Mouse (Mus musculus): Measurements from ENCODE around the gene Kif16b. TPM values are rescaled to one million over a fixed set of nuclear protein-coding genes. Genes with fewer than 3 reads are reported as not detected.
A peak's percentile ranks its signal among the peaks of the same experiment; 100 is the strongest.

The Kif16b gene
- total RNA-seq, 2 experiments from 2014 or later: 33.3 to 46.1 TPM

DNA sequence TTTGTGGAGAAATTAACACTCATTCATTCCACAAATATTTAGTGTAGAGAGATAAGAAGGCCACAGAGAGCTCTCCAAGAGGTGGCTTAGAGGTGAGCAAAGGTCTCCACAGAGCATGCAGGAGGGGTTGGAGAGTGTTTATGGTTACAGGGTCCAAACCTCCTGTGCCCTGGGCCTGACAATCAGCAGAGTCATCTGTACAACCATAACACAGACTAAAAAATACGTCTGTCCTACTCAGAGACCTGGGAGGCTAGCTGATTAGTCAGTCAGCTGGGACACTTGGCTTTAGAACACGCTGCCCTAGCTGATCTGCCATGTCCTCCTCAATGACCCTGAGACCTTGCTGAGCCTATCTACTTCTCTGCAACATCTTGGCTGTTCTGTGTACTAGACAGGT lies 24.7 kb downstream of the Kif16b start:
- DNase-seq (ENCODE audit: low spot score): no peak

DNA sequence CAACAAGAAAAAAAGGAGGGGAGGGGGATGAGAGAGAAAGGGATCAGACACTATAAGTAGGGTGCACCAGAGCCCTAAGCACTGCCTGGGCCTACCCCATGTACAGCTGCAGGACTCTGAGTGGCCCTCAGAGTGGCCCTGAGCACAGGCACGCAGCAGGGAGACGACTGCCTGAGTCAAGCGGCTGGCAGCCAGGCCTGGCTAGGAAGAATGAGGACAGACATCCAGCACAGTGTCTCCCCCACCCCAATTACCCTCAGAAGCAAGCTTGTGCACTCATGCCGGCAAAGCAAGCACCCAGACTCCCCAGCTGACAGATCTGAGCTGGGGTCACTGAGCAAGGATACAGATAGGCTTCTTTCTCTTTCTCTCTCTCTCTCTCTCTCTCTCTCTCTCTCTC lies 25.4 kb downstream of the Kif16b start:
- DNase-seq (ENCODE audit: low spot score): no peak

DNA sequence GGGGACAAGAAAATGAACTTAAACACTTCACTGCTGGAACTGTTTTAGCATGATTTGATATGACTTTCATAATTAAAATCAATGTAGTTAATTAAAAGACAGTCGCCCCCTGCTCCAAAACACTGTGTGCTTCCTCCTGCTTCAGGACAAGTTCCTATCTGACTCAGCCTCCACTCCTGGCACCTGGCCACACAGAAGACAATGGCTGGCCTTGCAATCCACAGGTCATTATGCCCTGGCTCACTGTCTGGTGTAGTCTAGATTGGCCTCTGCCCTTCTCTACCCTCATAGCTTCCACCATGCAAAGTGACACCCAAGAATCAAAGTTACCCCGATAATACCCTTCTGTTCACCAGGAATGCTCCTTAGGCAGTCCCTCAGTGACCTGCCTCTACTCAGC lies 26.8 kb downstream of the Kif16b start:
- no peak for DNase-seq (ENCODE audit: low spot score)

DNA sequence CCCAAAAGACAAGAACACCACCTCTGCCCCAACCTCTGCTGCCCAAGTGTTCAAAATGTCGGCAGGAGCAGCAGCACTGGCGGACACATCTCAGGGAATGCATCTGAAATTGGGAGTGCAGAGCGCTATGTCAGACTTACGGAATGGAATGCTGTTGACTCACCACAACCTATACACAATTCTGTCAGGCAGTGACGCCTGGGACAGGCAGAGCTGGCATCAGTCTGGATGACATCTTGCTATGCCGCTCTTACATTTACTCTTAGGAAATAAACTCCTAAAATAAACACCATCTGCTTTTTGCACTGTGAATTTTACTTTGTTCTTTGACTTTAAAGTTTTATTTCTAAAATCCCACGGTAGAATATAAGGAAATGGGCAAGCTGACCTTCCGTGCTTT lies 31.3 kb downstream of the Kif16b start:
- DNase-seq (ENCODE audit: low spot score): no peak

DNA sequence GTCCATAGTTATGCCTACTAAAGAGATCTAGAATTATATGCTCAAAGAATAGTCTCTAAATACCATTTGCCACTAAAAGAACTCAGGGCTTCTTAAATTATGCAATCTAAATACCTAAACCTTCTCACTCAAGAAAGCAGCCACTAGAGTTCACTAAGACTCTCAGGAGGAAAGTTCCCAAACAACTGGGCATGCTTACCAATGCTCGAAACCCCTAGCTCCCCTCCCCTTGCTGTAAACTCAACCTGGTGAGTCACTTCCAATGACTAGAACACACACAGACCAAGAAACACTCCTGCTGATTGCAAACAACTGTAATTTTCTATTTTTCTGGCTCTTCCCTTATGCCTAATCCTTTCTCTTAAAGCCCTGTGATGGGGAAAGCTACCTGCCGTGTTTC lies 33.9 kb downstream of the Kif16b start:
- no peak for DNase-seq (ENCODE audit: low spot score)

DNA sequence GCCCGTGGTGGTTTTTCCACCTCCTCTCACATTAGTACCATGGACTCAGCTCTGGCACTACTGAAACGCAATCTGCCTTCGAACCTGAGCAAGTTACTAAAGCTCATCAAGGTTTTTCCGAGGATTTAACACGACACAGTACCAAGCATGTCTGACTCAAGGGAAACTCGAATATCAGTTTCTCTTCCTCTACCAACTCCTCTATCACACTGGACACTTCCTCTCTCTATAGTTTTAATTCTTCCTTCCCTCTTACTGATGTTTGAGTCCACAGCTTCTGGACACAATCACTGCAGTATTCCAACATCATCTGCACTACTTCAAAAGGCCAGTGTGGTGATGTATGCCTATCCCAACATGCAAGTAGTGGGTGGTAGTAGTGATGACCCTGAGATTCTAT lies 40.3 kb downstream of the Kif16b start:
- DNase-seq (ENCODE audit: low spot score): no peak

DNA sequence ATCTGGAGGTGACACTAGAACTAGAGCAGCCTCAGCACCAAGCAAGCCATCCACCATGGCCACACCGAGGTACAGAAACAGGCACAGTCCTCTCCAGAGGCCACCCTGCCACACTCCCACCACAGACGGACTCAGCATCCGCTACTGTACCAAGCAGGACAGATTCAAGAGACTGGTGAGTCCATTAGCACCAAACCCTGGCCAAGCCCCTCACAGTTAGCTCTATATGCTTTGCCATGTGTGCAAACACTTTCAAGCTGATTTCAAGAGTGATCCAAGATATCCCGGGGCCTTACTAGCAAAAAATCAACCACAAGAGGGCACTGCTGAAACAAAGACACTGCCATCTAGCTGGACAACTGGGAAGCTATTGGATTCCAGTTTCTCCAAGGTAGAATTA lies 41.9 kb downstream of the Kif16b start:
- DNase-seq (ENCODE audit: low spot score): peak; percentile 63

DNA sequence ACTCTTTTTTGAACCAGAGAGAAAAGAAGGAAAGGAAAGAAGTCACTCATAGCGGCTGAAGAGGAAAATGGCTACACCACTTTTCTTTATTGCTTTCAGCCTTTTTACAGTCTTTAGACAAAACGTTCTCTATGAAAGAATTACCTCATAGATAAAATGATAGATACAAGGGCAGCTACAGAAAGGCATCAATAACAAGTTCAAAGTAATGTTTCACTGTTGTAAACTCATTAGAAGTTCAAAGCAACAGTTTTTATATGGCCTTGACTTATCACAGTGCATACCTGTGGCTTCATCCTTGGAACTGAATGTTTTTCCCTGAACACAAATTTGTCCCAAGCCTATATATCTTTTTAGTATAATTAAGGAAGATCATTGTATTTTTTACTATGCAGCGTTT lies 62.6 kb downstream of the Kif16b start:
- DNase-seq (ENCODE audit: low spot score): no peak

DNA sequence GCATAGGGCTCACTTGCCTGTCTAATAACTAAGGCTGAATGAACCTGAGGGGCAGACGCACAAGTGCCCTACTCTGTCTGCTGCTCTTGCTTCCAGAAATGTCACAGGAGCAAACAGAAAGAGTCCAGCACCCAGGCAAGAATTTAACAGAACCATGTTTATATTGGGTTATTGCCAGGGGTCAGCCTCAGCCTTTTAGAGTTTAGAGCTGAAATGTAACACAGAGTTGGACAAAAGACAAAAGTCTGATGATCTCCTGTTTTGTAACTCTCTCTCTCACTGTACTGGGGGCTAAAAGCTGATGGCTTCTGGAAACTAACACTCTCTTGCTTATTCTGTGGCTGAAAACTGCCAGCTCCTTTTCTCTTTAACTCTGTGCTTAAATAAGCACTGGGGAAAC lies 63.2 kb downstream of the Kif16b start:
- DNase-seq (ENCODE audit: low spot score): no peak

DNA sequence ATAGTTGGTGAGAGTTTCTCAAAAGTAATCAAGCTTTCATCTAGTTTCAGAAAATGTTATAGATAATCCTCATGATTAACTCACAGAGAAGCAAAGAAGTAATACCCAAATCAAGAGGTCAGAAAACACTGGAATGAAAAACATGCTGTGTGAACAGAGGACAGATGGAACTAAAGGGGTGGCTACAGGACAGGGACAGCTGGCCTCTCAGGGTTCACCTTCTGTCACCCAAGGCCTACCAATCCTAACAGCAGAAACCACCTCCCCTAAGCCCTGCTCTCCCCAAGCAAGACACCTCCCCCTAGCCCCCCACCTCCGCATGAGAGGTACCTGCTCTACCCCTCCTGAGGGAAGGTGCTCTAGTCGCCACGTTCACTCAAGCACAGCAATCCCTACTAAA lies 66.6 kb downstream of the Kif16b start:
- no peak for DNase-seq (ENCODE audit: low spot score)

DNA sequence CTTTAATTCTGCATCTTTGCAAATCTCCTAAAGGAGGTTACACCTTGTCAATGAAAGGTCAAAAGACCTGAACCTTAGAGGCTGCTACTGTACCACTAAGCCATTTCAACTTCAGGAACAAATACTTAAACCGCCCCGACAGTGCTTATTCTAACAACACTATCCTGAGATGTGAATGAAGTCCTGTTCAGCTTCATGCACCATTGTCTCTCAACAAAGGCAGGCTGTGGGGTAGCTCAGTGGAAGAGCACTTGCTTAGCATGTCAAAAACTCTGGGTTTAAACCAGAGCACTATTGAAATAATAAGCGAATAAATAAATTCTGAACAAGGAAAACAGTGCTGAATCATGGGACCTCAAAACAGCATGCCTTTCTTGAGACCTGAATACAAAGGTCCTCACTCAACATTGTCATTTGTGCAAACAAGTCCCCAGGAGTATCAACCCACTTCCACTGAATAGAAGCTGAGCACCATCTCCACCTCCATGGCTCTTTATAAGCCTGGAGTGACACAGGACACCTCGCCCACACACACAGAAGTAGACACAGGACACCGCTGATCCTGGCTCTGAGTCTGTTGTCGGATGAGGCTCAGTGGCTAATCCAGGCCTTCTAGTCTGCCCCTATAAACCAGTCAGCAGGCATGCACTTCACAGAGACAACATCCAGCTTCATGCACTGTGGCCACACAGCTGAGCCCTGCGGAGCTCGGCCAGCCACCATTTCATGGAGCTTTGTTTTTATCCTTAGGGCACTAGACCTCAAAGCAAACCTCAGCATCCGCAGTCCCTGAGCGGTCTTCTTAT lies 68.5 kb downstream of the Kif16b start:
- DNase-seq (ENCODE audit: low spot score): no peak

DNA sequence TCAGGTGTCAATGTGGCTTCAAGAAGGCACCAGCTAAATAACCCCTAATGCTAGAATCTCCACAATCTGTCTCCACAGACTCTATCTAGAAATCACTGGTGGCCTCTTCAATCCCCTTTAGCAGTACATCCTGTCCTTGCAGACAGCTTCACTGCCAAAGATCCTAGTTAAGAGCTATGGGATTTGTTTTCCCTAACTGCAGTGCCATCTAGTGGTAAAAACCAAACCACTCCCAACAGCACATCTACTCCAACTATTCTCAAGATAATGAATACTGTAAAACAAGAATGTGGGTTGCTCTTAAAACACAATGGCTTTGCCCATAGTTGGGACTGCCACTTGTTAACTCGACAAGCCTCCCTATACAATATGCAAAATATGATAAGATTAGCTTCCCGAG lies 88.3 kb downstream of the Kif16b start:
- DNase-seq (ENCODE audit: low spot score): peak; percentile 57

DNA sequence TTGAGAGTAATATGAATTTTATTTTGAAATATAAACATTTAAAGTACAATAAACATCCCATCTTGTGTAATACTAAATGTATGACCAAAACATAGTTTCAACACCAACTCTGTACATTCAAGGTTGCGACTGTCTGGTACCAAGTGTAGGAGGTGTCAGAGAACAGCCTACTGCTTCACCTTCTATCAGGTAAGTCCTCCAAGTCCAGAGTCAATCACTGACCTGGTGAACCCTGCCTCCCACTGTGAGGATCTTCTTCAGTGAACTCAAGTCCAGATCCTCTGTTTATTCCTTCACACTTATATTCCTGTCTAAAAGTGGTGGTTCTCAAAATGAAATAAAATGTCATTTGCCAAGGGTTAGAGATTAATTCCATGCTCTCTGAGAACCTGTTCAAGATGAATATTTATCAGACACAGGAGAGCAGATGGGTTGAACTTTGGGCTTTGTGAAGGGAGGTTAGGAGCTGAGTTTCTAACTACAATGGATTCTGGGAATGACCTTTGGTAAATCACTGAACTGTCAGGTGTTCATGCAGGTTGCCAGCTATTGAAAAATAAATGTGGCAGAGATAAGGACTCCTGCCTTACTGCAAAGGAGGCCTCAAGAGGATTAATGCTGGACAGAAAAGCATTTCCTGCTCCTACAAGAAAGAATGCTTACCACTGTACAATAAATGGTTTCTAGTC lies 97.4 kb downstream of the Kif16b start:
- DNase-seq (ENCODE audit: low spot score): no peak

DNA sequence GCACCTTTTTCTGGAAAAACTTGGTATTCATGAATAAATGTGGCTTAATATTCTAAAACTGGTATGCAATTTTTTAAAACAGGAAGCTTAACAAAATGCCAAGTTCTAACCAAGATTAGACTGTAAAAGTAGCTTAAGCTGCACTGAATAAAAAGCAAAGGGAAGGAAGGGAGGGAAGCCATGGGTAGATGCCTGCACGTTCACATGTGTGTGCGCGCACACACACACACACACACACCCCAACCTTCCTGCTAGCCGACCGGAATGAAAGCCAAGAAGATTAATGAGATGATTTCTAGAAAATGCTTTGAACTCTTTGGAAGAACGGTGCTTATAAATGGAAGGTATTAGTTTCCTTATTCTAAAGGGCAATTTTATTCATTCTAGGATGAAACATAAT lies 104.0 kb downstream of the Kif16b start:
- DNase-seq (ENCODE audit: low spot score): no peak

DNA sequence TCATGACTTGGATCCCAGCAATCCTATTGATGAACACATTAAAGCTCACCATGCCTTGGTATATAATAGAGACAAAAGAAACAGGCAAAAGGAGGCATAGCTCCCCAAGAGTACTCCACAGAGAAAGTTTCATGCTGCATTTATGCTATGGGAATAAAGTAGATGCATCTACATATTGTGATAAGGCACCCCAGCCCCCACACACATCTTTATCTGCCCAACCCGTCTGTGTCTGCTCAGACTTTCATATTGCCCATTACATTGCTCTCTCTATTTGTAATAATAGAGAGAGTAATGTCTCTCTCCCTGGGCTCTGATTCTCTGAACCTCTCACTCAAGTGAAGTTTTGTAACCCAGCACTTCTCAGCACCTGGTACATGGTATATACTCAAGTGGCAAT lies 126.0 kb downstream of the Kif16b start:
- DNase-seq (ENCODE audit: low spot score): no peak

DNA sequence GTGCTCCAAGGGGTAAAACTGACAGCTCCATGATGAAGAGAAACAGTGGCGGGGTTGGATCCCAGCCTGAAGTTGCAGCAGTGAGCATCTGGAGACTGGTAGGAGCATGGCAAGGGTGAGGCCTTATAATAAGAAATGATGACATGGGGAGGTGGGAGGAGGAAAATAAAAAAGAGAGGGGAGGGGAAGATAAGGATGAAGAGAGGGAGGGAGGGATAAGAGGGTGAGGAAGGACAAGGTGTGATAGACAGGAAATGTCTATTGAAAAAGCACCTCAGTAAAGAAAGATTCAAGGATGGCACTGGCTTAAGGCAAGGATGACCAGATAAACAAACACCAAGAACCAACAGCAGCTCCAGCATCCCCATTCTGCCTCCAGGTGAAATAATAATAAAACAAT lies 126.6 kb downstream of the Kif16b start:
- DNase-seq (ENCODE audit: low spot score): no peak

DNA sequence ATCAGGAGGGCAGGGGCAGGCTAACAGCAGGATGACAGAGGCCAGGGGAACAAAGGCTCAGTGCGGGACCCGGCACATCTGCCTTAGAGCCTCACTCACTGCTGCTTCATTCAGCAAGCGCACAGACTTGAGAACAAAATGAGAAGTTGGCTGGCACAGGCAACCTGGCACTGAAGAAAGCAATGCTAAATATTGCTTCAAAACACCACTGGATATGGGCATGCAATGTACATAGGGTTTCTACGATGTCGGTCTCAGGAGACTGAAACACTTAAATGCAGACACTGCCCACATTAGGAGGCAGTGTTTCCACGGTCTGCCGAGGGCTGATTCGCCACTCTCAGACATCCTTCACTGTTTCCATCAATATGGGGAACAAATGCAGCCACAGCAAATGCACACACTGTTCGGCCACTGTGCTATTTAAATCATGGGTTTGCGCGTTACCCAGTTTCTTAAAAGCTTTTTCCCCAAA lies 131.6 kb downstream of the Kif16b start:
- DNase-seq (ENCODE audit: low spot score): no peak

DNA sequence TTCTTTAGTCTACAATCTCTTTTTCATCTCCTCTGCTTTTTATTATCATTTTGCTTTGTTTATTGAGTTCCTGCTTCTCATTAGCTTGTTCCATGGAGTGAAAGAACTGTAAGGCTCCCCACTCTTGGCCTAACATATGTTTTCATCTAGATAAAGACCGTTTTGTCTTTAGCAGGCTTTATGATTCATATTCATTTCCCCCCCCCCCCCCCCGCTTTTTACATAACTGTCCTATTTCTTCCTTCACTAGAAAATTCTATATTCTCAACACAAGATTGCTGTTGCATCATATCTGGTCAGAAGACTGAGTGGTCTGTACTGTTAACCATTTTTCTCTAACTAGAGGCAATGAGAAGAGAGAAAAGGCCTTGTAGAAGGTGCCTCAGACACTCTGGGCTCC lies 137.1 kb downstream of the Kif16b start:
- DNase-seq (ENCODE audit: low spot score): no peak

DNA sequence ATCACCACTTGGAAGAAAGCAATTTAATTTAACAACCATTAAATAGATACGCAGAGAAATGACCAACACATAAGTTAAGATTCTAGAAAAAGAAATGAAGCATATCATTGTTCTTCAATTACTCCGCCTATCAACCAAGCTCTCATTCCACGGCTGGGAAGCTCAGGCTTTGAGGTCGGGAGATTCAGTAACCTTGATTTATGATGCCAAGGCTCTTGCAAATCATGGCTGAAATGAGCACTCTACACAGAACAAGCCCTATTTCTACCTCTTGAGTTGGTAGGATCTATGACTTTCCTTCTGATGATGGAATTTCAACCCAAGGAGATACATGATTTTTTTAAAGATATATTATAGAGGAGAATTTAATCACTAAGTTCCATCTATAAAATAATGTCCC lies 140.5 kb downstream of the Kif16b start:
- no peak for DNase-seq (ENCODE audit: low spot score)

DNA sequence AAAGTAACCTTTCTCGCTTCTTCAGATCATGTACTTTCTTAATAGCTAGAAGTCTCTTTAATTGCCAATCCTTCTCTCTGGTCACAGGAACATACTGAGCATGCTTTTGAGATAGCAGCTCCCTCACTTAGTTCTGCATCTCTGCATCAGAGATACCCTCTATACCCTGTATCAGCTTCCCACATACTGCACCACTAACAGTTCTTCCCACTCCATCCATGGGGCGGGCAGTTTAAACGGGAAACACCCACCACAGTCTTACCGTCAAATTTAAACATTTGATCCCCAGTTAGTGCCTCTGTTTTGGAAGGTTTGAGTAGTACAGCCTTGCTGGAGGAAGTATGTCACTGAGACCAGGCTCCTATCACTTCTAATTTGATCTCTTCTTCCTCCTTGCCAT lies 142.1 kb downstream of the Kif16b start:
- no peak for DNase-seq (ENCODE audit: low spot score)

DNA sequence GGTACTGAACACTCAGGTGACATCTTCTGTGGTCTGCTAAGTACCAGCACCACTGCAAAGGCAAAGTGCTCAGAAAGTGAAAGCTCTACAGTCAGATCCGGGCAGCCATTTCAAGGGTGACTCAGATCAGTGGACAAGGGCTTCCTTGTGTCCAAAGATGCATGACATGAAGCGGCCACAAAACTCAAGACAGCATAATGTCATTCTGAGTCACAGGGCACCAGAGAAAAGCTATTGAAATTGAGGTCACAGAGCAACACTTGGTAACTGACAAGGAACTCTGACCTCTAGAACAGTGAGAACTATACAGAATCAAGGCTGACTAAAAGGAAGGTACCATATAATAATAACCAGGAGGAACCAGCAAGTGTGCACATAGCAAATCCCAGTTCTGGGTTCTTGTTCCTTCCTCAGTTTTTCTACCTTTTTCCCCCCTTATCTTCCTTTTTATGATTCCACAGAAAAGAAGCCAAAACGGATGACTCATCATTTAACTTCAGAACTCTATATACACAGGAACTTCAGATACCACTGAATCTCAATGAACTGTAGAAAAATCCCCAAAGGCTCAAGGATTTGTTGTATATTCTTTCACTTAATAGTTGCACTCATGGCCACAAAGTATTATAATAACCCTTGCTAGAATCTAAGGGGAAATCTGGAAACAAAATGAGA lies 143.1 kb downstream of the Kif16b start:
- no peak for DNase-seq (ENCODE audit: low spot score)

DNA sequence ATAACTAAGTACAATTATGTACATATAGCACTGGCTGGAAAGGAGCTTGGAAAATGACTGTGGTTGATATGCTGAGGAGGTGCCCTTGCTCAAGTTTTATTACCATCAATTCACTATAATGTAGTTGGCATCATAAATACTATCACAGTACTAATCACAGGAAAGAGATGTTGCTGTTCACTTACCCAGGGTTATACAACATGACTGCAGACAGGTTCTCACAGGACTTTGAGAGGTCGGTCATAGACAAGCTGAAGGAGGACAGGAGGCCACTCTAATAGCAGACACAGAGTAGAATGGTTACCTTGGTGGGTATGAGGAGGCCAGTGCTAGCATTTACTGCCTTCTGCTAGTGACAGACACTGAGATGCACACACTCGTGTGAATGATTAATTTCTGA lies 162.0 kb downstream of the Kif16b start:
- no peak for DNase-seq (ENCODE audit: low spot score)

DNA sequence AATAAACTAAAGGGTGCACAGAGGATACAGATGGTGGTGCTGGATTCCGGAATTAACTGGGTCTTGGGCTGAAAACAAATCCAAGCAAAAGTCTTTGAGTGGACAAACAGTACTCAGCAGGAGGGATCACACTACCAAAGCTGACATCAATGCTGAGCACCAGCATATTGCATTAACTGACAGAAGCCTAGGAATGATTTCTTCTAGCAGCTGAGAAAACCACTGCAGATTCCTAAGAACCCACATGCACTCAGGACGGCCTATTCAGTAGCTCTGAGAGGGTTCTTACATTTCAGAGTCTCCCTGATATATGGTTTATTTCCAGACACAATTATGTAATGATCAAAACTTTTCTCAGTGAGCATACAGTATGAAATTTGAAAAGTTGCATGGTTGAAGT lies 162.8 kb downstream of the Kif16b start:
- no peak for DNase-seq (ENCODE audit: low spot score)
